Mouse (Mus musculus): Measurements from ENCODE around the gene Bpifb6. TPM values are rescaled to one million over a fixed set of nuclear protein-coding genes. Genes with fewer than 3 reads are reported as not detected.
A peak's percentile ranks its signal among the peaks of the same experiment; 100 is the strongest.

The Bpifb6 gene
- total RNA-seq (2022): not detected

GRCm38 (mm10) chr2:153900088-153900487 is at the start of gene Bpifb6:
Gene Bpifb6, plus strand, starts transcription at chr2:153900388.
- DNase-seq (ENCODE audit: low spot score in 2 of 2): no peak

DNA sequence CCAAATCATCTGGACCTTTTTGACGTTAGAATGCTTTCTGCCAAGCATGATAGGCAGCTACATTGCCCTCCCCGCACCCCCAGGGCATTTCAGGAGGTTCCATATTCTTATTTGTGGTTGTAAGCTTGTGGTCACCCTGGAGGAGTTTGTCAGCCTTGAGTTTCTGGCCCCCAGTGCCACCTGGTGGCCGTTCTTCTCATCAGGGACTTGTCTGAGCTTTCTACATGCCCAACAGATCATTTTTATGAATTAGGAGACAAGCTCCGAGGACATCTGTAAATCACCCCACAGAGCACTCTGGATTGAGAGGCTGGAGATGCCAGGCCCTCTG is 49.2 kb upstream of the Bpifb6 start:
- DNase-seq (ENCODE audit: low spot score in 2 of 2): peak in 1 of 2 experiments; percentile 60

DNA sequence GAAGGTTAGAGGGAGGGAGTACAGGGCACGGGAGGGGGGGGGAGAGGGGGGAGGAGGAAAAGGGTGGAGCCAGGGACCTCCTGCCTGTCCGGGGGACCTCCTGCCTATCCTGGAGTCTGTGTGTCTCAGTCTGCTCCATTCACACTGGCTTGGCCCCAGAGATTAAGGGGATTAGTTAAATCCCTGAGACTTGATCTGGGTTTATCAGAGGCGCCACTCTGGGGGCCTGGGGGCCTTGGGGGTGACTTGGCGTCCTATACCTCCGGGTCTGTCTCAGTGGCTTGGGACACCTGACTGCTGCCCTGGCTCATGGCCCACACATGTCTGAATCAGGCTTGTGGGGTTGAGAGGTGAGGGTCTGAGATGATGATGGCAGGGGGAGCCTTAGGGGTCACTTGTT is 46.6 kb upstream of the Bpifb6 start:
- no peak for DNase-seq (ENCODE audit: low spot score in 2 of 2)

GRCm38 (mm10) chr2:153859581-153859980 is 40.6 kb upstream of the Bpifb6 start:
- DNase-seq (ENCODE audit: low spot score in 2 of 2): no peak

GRCm38 (mm10) chr2:153860315-153860714 is 39.9 kb upstream of the Bpifb6 start:
- no peak for DNase-seq (ENCODE audit: low spot score in 2 of 2)

GRCm38 (mm10) chr2:153860715-153861114 is 39.5 kb upstream of the Bpifb6 start:
- DNase-seq (ENCODE audit: low spot score in 2 of 2): no peak

- no peak for DNase-seq (ENCODE audit: low spot score in 2 of 2)
Measured at GRCm38 (mm10) chr2:153861960-153862359, 38.2 kb upstream of the Bpifb6 start.

DNA sequence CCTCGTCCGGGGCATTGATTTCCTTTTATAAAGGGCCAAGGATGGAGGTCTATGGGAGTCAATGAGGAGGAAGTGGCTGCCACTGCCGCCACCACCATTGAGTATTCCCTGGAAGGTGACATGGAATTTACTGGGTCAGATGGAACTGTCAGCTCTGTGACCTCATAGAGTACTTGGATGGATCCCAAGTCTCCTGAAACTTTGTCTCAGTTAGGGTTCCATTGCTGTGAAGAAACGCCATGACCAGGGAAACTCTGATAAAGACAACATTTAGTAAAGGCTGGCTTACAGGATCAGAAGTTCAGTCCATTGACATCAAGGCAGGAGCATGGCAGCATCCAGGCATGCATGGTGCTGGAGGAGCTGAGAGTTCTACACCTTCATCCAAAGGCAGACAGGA is 29.2 kb upstream of the Bpifb6 start, which contains the start of gene Sun5:
Sun5 (minus strand) TSS at position 101 of the 400 bp plus-strand sequence.
- no peak for DNase-seq (ENCODE audit: low spot score in 2 of 2)

GRCm38 (mm10) chr2:153874745-153875144 is 25.4 kb upstream of the Bpifb6 start, which contains the start of gene Bpifb2:
Gene Bpifb2, plus strand, starts transcription at chr2:153875045.
- no peak for DNase-seq (ENCODE audit: low spot score in 2 of 2)

GRCm38 (mm10) chr2:153899111-153899510 is 1.1 kb upstream of the Bpifb6 start:
- DNase-seq (ENCODE audit: low spot score in 2 of 2): no peak

- no peak for DNase-seq (ENCODE audit: low spot score in 2 of 2)
Measured at GRCm38 (mm10) chr2:153902726-153903125, 2.5 kb downstream of the Bpifb6 start.

DNA sequence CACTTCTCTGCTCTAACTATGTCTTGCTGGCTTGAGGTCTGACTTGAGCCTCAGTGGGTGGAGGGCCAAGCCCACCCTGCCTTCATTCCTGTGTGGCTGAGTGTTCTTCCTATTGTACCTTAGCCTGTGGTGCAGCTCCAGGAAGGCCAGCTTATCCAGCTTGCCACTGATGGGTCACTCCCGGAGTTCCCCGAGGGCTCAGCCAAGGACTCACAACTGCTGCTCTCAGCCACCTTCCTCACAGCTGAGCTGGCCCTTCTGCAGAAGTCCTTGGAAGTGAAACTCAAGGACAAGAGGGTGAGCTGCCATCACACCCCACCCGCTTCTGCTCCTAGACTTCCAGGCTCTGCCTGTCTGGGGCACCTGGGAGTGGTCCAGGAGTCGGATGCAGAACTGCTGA is 6.4 kb downstream of the Bpifb6 start:
- no peak for DNase-seq (ENCODE audit: low spot score in 2 of 2)

- peak; percentile 14 to 29 for DNase-seq (ENCODE audit: low spot score in 2 of 2)
Measured at GRCm38 (mm10) chr2:153914151-153914550, 14.0 kb downstream of the Bpifb6 start.

DNA sequence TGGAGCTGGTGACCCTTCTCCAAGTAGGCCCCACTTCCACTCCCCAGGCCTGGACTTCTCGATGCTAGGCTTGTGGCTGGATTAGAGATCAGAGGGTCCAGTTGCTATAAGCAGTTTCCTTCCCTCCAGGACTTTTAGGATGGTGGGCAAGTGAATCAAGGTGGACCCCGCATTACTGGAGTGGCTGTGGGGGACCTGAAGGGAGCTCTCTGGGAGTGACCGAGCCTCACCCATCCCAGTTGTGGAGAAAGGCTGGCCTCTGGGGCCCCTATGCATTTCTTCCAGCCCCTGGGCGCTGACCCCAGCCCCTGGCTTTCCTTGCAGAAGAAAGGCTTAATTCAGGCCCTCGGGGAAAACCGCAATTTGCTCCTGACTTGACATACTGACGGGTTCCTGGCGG is 17.7 kb downstream of the Bpifb6 start, which contains the start of gene Bpifb3:
Bpifb3 (plus strand) TSS at position 301 of the 400 bp plus-strand sequence.
- DNase-seq (ENCODE audit: low spot score in 2 of 2): no peak

DNA sequence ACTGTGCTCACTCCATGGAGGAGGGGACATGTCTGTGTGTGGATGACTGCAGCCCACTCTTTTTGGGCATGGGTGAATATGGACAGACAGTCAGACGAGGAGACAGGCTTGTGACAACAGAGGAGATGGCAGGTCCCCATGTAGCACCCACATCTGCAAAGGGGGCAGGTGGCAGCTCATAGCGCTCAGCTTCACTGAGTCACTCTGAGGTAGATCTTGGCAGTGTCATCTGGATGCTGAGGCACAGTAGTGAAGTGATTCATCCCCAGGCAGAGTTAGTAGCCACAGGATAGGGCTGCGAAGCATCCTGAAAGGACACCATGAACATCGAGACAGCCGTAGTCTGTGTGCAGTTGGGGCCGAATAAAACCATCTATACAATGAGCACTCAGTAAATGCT is 21.1 kb downstream of the Bpifb6 start:
- no peak for DNase-seq (ENCODE audit: low spot score in 2 of 2)

- peak in 1 of 2 experiments; percentile 24 for DNase-seq (ENCODE audit: low spot score in 2 of 2)
Measured at GRCm38 (mm10) chr2:153929871-153930413, 29.8 kb downstream of the Bpifb6 start.

GRCm38 (mm10) chr2:153931125-153931524 is 30.9 kb downstream of the Bpifb6 start:
- DNase-seq (ENCODE audit: low spot score in 2 of 2): peak in 1 of 2 experiments; percentile 19

- DNase-seq (ENCODE audit: low spot score in 2 of 2): no peak
Measured at GRCm38 (mm10) chr2:153933311-153933710, 33.1 kb downstream of the Bpifb6 start.

GRCm38 (mm10) chr2:153935348-153935747 is 35.2 kb downstream of the Bpifb6 start:
- DNase-seq (ENCODE audit: low spot score in 2 of 2): no peak

GRCm38 (mm10) chr2:153937843-153938242 is 37.7 kb downstream of the Bpifb6 start, which contains the start of gene Bpifb4:
Gene Bpifb4, plus strand, starts transcription at chr2:153938212.
- DNase-seq (ENCODE audit: low spot score in 2 of 2): no peak

DNA sequence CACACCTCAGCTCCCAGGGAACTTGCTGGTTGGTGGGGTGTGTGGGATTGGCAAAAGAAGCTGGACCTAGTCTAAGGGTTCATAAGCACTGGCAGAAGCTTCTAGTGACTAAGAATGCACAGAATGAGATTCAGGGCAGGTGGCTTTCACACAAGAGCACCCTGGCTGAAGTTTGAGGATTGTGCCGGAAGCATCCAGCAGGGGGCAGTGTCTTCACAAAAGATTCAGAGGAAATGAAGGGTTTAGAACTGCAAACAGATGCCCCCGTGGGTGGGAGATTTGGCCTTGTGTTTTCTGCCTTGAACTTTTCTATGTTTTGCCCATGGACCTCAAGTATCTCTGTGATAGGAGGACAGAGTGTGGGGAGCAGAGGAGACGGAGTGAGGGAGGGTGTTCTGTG is 43.3 kb downstream of the Bpifb6 start:
- peak in 1 of 2 experiments; percentile 67 for DNase-seq (ENCODE audit: low spot score in 2 of 2)

GRCm38 (mm10) chr2:153944567-153944966 is 44.4 kb downstream of the Bpifb6 start:
- no peak for DNase-seq (ENCODE audit: low spot score in 2 of 2)

DNA sequence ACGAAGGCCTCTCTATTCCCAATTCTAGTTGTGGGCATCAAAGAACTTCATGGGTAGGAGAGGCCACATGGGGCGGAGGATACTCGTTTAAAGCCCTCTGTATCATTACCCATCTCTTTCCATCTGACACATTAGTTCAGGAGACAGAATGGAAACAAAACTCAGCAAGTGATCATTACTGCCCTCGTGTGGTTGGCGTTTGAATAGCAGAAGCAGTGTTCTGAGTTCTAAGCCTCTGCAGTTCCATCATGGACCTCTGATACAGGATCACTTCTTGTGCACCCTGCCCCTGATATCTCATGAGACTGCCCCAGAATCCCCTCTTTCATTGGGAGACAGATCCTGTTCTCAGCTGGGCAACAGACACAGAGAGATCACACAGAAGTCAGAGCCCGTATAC is 52.7 kb downstream of the Bpifb6 start:
- DNase-seq (ENCODE audit: low spot score in 2 of 2): peak in 1 of 2 experiments; percentile 82

GRCm38 (mm10) chr2:153953836-153954235 is 53.6 kb downstream of the Bpifb6 start:
- peak in 1 of 2 experiments; percentile 17 for DNase-seq (ENCODE audit: low spot score in 2 of 2)

Measured in layer of hippocampus, adult 8-10 months (tissue).